Mouse (Mus musculus) G1E (cell line): Measurements from ENCODE around the gene Mrpl41. TPM values are rescaled to one million over a fixed set of nuclear protein-coding genes. Genes with fewer than 3 reads are reported as not detected.

ENCODE experiments used
- ATAC-seq: 2 replicates; pipeline ENCODE4 v1.8.0; 2016; ENCODE audit warnings: mild to moderate bottlenecking; ENCODE audit not compliant: insufficient number of reproducible peaks, poor library complexity, low FRiP score, severe bottlenecking; ENCODE audit errors: extremely low read depth
- DNase-seq: peaks from one replicate; pipeline ENCODE4 v3.0.0; 2012; ENCODE audit warnings: low spot score
- H3K27me3 ChIP-seq: 2 replicates; pipeline ENCODE4 v1.6.1; 2012; ENCODE audit warnings: mild to moderate bottlenecking, low read length, inconsistent platforms; ENCODE audit not compliant: insufficient read depth
- H3K36me3 ChIP-seq: replicated peaks from 2 replicates; pipeline ENCODE3; 2012; ENCODE audit warnings: mild to moderate bottlenecking, inconsistent platforms
- H3K4me1 ChIP-seq: 2 replicates; pipeline ENCODE4 v1.6.1; 2012; ENCODE audit warnings: low read depth, low read length, inconsistent platforms, mixed read lengths; ENCODE audit not compliant: insufficient read depth
- H3K4me3 ChIP-seq: 2 replicates; pipeline ENCODE4 v1.5.1; 2012; ENCODE audit warnings: low read depth, mild to moderate bottlenecking, inconsistent platforms, low read length, moderate library complexity, mixed read lengths
- H3K9me3 ChIP-seq: replicated peaks from 2 replicates; pipeline ENCODE4 v1.6.1; 2012; ENCODE audit warnings: inconsistent platforms
- CTCF ChIP-seq: IDR thresholded peaks from 2 replicates; pipeline ENCODE4 v1.5.1; 2012; ENCODE audit warnings: low read depth, low read length, inconsistent platforms, mixed read lengths
- GATA1 ChIP-seq: IDR thresholded peaks from 2 replicates; pipeline ENCODE4 v1.6.1; 2012; ENCODE audit warnings: borderline replicate concordance, low read length, inconsistent platforms, mixed read lengths
- GATA2 ChIP-seq: IDR thresholded peaks from 2 replicates; pipeline ENCODE4 v1.6.1; 2012; ENCODE audit warnings: low read depth, low read length, inconsistent platforms, borderline replicate concordance
- POLR2AphosphoS5 ChIP-seq: IDR thresholded peaks from 2 replicates; pipeline ENCODE4 v1.6.1; 2012; ENCODE audit warnings: low read depth, low read length, inconsistent platforms; ENCODE audit not compliant: insufficient replicate concordance
- TAL1 ChIP-seq: conservative IDR thresholded peaks from 2 replicates; pipeline ENCODE4 v1.6.1; 2012; ENCODE audit warnings: low read depth, low read length, inconsistent platforms, mixed read lengths
- polyA plus RNA-seq: library from polyadenylated mRNA; stranded (reverse); fragments of >175 nt; gene quantifications from 2 replicates; pipeline ENCODE4 v1.2.3, GENCODE M21; 2012
- total RNA-seq, 2 experiments: library from RNA; stranded (forward) in 1 of 2; stranded (reverse) in 1 of 2; fragments of 200-1000 nt in 1 of 2; fragments of >200 nt in 1 of 2; fragmentation: Nextera tagmentation in 1 of 2; gene quantifications; 2 replicates each; pipeline ENCODE4 v1.2.3; 2014 to 2017

The Mrpl41 gene
- total and polyA plus RNA-seq, 3 experiments: 41.6 to 128 (median 55.2) TPM

GRCm38 (mm10) chr2:24926965-24927358 lies 47.9 kb downstream of the Mrpl41 start:
- DNase-seq: no peak
- Histone ChIP-seq H3K27me3 (no peaks in the 10 kb centered on the region), H3K4me3 (no peak overlapping the region), H3K9me3 (no peaks in the 10 kb centered on the region), H3K4me1 (peaks cover 6% of the 10 kb centered on the region), H3K36me3 (peaks cover 58% of the 10 kb centered on the region)
- TF ChIP-seq TAL1: no peak
- TF ChIP-seq GATA2: no peak
- no peak for TF ChIP-seq POLR2AphosphoS5
- no peak for TF ChIP-seq GATA1
- ATAC-seq: no peak

- ATAC-seq (no peak), DNase-seq (no peak)
- Histone ChIP-seq H3K36me3 (peaks cover 53% of the 10 kb centered on the region), H3K9me3 (no peaks in the 10 kb centered on the region), H3K27me3 (no peaks in the 10 kb centered on the region), H3K4me1 (peaks cover 6% of the 10 kb centered on the region), H3K4me3 (no peak overlapping the region)
- TF ChIP-seq POLR2AphosphoS5: no peak
- TF ChIP-seq CTCF: no peak
- no peak for TF ChIP-seq TAL1
These were observed 48.4 kb downstream of the Mrpl41 start for GRCm38 (mm10) chr2:24926345-24926964.

GRCm38 (mm10) chr2:24925284-24925683 lies 49.6 kb downstream of the Mrpl41 start:
- Histone ChIP-seq H3K9me3 (no peaks in the 10 kb centered on the region), H3K4me3 (no peak overlapping the region), H3K4me1 (peaks cover 8% of the 10 kb centered on the region), H3K36me3 (peaks cover 47% of the 10 kb centered on the region), H3K27me3 (no peaks in the 10 kb centered on the region)
- no peak for DNase-seq
- TF ChIP-seq GATA1 (no peak), CTCF (no peak), GATA2 (no peak)
- ATAC-seq: no peak

Other genes starting within 250 kb of the Mrpl41 start
- gene Cacna1b, start 211.9 kb downstream of the Mrpl41 start, total RNA-seq (2014; fragmentation: Nextera tagmentation): not detected in 2 replicates
- gene Cacna1b, start 211.9 kb downstream of the Mrpl41 start, total RNA-seq (2017): under 0.01 TPM in 2 replicates
- not detected in 2 replicates for gene Cacna1b, start 211.9 kb downstream of the Mrpl41 start, polyA plus RNA-seq
- 59.0 and 94.7 TPM in 2 replicates for gene Ehmt1, start 55.5 kb downstream of the Mrpl41 start, total RNA-seq (2014; fragmentation: Nextera tagmentation)
- gene Ehmt1, start 55.5 kb downstream of the Mrpl41 start, total RNA-seq (2017): 38.4 and 71.5 TPM in 2 replicates
- gene Ehmt1, start 55.5 kb downstream of the Mrpl41 start, polyA plus RNA-seq: 81.8 and 85.4 TPM in 2 replicates
- 21.8 and 41.1 TPM in 2 replicates for gene Arrdc1, start 39.8 kb downstream of the Mrpl41 start, total RNA-seq (2014; fragmentation: Nextera tagmentation)
- 51.1 and 69.4 TPM in 2 replicates for gene Arrdc1, start 39.8 kb downstream of the Mrpl41 start, total RNA-seq (2017)
- 45.7 and 51.6 TPM in 2 replicates for gene Arrdc1, start 39.8 kb downstream of the Mrpl41 start, polyA plus RNA-seq
- 14.8 and 18.0 TPM in 2 replicates for gene Zmynd19, start 25.3 kb downstream of the Mrpl41 start, total RNA-seq (2014; fragmentation: Nextera tagmentation)
- 23.5 and 37.0 TPM in 2 replicates for gene Zmynd19, start 25.3 kb downstream of the Mrpl41 start, total RNA-seq (2017)
- 19.8 and 21.2 TPM in 2 replicates for gene Zmynd19, start 25.3 kb downstream of the Mrpl41 start, polyA plus RNA-seq
- gene Dph7, start 12.7 kb downstream of the Mrpl41 start, total RNA-seq (2014; fragmentation: Nextera tagmentation): 22.0 and 25.6 TPM in 2 replicates
- 19.8 and 25.1 TPM in 2 replicates for gene Dph7, start 12.7 kb downstream of the Mrpl41 start, total RNA-seq (2017)
- gene Dph7, start 12.7 kb downstream of the Mrpl41 start, polyA plus RNA-seq: 25.1 and 29.4 TPM in 2 replicates
- 33.9 and 34.0 TPM in 2 replicates for gene Pnpla7, start 935 bp upstream of the Mrpl41 start, total RNA-seq (2014; fragmentation: Nextera tagmentation)
- 38.6 and 45.5 TPM in 2 replicates for gene Pnpla7, start 935 bp upstream of the Mrpl41 start, total RNA-seq (2017)
- gene Pnpla7, start 935 bp upstream of the Mrpl41 start, polyA plus RNA-seq: 3.9 and 5.2 TPM in 2 replicates
- gene Nsmf, start 79.3 kb upstream of the Mrpl41 start, total RNA-seq (2014; fragmentation: Nextera tagmentation): 28.5 and 36.4 TPM in 2 replicates
- 30.6 and 30.9 TPM in 2 replicates for gene Nsmf, start 79.3 kb upstream of the Mrpl41 start, total RNA-seq (2017)
- 29.5 and 29.7 TPM in 2 replicates for gene Nsmf, start 79.3 kb upstream of the Mrpl41 start, polyA plus RNA-seq
- gene Entpd8, start 105.2 kb upstream of the Mrpl41 start, total RNA-seq (2014; fragmentation: Nextera tagmentation): not detected in 2 replicates
- not detected in 2 replicates for gene Entpd8, start 105.2 kb upstream of the Mrpl41 start, total RNA-seq (2017)
- not detected in 2 replicates for gene Entpd8, start 105.2 kb upstream of the Mrpl41 start, polyA plus RNA-seq
- not detected in 2 replicates for gene Noxa1, start 120.1 kb upstream of the Mrpl41 start, total RNA-seq (2014; fragmentation: Nextera tagmentation)
- 0.27 and 0.46 TPM in 2 replicates for gene Noxa1, start 120.1 kb upstream of the Mrpl41 start, total RNA-seq (2017)
- gene Noxa1, start 120.1 kb upstream of the Mrpl41 start, polyA plus RNA-seq: 0.08 and 0.12 TPM in 2 replicates
- gene Nrarp, start 205.7 kb upstream of the Mrpl41 start, total RNA-seq (2014; fragmentation: Nextera tagmentation): not detected in 2 replicates
- gene Nrarp, start 205.7 kb upstream of the Mrpl41 start, total RNA-seq (2017): 0.16 TPM in 1 of 2 replicates, not detected in the other
- gene Nrarp, start 205.7 kb upstream of the Mrpl41 start, polyA plus RNA-seq: not detected in 2 replicates
- gene Tor4a, start 221.8 kb upstream of the Mrpl41 start, total RNA-seq (2014; fragmentation: Nextera tagmentation): 13.3 and 17.2 TPM in 2 replicates
- 33.2 and 33.8 TPM in 2 replicates for gene Tor4a, start 221.8 kb upstream of the Mrpl41 start, total RNA-seq (2017)
- gene Tor4a, start 221.8 kb upstream of the Mrpl41 start, polyA plus RNA-seq: 10.8 and 12.3 TPM in 2 replicates
- 30.6 and 80.7 TPM in 2 replicates for gene Nelfb, start 236.4 kb upstream of the Mrpl41 start, total RNA-seq (2014; fragmentation: Nextera tagmentation)
- gene Nelfb, start 236.4 kb upstream of the Mrpl41 start, total RNA-seq (2017): 54.6 and 60.9 TPM in 2 replicates
- 26.9 and 27.0 TPM in 2 replicates for gene Nelfb, start 236.4 kb upstream of the Mrpl41 start, polyA plus RNA-seq
- gene Stpg3, start 239.5 kb upstream of the Mrpl41 start, total RNA-seq (2014; fragmentation: Nextera tagmentation): not detected in 2 replicates
- gene Stpg3, start 239.5 kb upstream of the Mrpl41 start, total RNA-seq (2017): not detected in 2 replicates
- not detected in 2 replicates for gene Stpg3, start 239.5 kb upstream of the Mrpl41 start, polyA plus RNA-seq
- not detected in 2 replicates for gene Fam166a, start 243.6 kb upstream of the Mrpl41 start, total RNA-seq (2014; fragmentation: Nextera tagmentation)
- gene Fam166a, start 243.6 kb upstream of the Mrpl41 start, total RNA-seq (2017): not detected in 2 replicates
- gene Fam166a, start 243.6 kb upstream of the Mrpl41 start, polyA plus RNA-seq: 0.20 TPM in 1 of 2 replicates, not detected in the other
- gene Tubb4b, start 249.6 kb upstream of the Mrpl41 start, total RNA-seq (2014; fragmentation: Nextera tagmentation): 367 and 427 TPM in 2 replicates
- gene Tubb4b, start 249.6 kb upstream of the Mrpl41 start, total RNA-seq (2017): 799 and 1,022 TPM in 2 replicates
- 414 and 639 TPM in 2 replicates for gene Tubb4b, start 249.6 kb upstream of the Mrpl41 start, polyA plus RNA-seq